Mouse (Mus musculus) ovary, adult 18-20 months (tissue): ENCODE results near the gene Otub1.
A peak's percentile ranks its signal among the peaks of the same experiment; 100 is the strongest.

Source experiments
- DNase-seq: peaks from one replicate; pipeline ENCODE4 v3.0.0; 2022; ENCODE audit warnings: low spot score, mixed read lengths

Otub1 gene

DNA sequence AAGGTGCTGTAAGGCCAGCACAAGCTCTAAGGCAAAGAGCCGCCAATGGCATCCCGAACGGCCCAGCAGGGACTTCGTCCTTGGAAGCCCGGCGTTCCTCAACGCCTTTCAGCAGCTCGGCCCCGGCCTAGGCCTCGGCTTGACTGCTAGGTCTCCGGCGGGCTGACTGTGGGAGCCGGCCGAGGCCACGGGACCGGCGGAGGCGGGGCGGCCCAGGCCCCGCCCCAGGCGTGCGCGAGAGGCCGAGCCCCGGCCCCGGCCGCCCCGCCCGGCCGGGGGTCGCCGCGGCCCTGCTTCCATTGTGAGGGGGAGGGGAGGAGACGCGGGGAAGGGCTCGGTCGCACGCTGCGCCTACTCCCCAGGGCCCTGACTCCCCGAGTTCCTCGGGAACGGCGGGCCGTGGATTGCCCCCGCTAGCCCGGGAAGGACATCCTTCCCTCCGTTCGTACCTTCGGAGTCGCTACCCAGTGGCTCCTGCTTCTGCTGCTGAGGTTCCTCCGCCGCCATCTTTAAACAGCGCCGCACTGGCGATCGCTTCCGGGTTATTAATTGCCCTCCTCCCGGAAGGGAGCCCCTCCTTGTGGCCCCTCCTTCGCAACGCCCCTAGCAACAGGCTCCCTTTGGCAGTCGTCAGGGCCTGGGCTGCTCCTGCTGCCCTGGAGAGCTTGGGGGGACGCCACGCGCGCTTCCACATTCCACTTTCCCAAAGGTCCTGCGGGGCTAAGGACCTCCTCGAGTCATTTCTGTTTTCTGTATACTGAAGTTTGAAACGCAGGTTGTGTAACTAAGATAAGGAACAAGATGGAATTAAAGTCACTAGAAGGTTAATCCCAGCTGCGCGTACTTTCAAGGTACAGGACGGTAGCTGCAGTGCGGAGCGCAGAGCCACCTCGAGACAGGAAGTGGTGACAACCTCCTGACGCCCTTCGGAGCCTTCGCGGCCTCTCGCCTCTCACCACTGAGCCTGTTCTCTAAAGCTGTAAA is at the start of gene Otub1:
TSS of gene Otub1 (minus strand) at position 564 of the 984 bp plus-strand sequence.
- peak; percentile 93 for DNase-seq

GRCm38 (mm10) chr19:7246021-7246420 is 39.9 kb upstream of the Otub1 start:
- no peak for DNase-seq

DNA sequence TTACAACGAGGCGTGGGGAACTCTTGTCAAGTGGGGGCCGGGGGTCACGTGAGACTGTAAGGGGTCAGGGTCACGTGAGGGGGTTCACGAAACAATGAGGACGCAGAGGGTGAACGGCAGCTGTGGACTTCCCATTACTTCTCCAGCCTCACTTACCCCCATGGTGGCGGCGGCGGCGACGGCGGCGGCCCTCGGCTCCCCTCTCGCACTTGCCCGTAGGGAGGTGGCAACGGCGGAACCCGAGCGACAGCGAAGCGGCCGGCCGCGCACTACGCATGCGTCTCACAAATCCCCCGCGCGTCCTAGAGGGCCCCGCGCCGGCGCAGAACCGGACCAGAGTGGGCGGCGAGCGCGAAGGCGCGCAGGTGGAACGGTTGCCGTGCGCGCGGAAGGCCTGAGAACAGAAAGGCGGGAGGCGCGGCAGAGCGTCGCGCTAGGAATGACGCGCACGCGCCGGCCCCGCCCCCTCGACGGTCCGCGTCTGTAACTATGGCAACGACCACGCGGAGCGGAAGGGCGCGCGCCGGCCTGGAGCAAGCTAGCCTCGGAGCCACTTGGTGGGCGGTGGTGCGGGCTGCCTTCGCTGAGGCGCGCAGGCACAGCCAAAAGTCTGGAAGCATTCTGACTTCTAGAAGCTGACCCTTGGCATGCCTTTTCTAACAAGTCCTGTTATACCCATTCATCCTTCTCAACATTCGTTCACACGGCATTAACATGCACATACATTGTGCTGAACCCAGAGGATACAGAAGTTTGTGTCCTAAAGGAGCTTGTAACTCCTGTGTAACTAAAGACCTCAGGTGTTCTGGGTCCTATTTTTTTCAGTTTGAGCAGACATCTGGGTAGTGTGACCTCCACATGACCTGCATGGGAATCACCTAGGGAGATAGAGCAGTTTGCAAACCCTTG is 34.9 kb upstream of the Otub1 start, which contains the start of gene Naa40:
TSS of gene Naa40 (minus strand) at position 402 of the 909 bp plus-strand sequence.
- DNase-seq: peak; percentile 91

GRCm38 (mm10) chr19:7240291-7240690 is 34.2 kb upstream of the Otub1 start:
- DNase-seq: no peak

DNA sequence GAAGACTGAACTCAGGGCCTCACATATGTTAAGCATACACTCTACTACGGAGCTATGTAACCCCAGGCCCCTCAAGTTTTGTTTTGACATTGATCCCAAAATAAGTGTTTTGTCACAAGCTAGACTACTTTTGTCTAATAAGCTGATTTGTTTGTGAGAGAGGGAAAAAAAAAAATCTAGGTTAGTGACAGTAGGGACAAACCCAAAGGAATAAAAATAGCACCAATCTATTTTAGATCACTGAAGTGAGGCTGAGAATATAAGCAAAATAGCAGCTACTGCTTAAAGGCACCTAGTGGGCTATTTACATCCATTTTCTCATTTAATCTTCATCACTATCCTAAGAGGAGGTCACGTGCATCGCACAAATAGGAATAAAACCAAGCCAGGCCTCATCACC is 33.5 kb upstream of the Otub1 start:
- no peak for DNase-seq

DNA sequence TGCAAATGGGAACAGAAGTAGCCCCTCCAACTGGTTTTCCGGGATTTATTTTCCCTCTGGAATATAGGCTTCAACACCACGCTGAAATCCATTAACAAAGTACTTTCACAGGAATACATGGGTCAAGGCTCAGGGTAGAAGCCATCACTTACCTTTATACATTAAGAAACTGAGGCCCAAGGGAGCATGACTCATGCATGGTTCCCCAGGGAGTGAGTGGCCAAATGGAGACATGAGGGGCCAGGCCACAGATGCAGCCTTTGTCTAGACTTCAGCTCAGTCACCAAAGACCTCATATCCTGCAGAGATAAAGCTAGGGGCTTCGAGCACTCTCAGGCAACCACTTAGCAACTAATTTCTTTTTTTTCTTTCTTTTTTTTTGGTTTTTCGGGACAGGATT is 30.6 kb upstream of the Otub1 start:
- no peak for DNase-seq

DNA sequence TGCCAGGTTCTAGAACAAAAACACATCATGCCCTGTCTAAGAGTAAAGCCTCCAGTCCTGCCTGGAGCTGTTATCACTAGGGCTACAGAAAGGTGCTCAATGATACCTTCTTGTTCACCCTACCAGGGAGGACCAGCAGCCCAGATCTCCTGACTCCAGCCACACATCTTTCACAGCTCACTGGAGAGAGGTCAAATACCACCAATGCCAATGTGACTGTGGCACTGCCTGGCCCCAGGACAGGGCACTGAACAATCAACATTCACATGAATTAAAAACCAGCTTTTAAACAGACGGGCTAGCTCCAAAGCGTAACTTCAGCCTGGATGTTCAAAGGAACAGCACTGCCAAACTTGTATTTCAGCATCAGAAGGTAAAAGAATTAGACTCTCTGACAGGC is 29.9 kb upstream of the Otub1 start:
- no peak for DNase-seq

DNA sequence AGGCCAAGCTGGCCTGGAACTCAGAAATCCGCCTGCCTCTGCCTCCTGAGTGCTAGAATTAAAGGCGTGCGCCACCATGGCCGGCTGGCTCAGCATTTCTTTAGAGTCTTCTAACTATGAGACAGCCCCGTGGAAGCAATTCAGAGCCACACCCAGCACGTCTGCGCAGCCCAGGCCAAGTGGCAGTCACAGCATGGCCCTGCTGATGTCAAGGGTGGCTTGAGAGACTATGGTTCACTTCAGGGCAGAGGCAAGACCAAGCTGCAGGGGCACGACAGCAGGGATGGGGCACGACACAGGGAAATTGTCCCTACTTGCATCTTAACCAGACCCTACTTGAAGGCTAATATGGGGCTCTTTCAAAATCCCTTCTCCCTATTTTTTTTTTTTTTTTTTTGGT is 29.3 kb upstream of the Otub1 start:
- no peak for DNase-seq

DNA sequence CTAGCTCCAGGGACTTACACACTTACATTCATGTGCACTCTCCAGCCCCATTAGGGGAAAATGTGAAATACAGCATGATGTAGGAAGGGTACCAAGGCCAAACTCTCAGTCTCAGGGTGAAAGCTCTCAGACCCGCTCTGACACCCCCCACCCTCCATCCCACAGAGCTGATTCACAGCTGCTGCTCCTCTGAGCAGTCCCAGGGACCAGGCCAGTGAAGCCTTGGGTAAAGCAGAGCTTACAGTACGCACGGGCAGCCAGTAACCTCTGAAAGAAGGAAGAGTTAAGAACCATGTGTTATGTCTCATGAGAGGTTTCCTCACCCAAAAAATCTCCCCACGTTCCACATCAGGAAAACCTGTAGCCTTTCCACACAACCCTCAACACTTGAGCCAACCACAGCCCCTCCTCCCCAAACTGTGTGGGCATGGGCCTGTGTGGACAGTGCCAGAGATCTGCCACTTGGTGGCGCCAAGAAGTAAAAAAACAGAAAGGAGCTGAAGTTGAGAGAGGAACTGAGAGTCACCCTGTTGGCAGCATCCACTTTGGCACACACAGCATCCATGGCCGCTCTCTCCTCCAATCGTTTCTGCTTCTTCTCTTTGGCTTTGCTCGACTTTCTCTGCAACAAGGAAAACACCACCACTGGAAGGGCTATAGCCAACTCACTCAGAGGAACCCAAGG is 28.6 kb upstream of the Otub1 start:
- DNase-seq: peak; percentile 66

- DNase-seq: no peak
Observed at GRCm38 (mm10) chr19:7226511-7226914, 20.4 kb upstream of the Otub1 start.

DNA sequence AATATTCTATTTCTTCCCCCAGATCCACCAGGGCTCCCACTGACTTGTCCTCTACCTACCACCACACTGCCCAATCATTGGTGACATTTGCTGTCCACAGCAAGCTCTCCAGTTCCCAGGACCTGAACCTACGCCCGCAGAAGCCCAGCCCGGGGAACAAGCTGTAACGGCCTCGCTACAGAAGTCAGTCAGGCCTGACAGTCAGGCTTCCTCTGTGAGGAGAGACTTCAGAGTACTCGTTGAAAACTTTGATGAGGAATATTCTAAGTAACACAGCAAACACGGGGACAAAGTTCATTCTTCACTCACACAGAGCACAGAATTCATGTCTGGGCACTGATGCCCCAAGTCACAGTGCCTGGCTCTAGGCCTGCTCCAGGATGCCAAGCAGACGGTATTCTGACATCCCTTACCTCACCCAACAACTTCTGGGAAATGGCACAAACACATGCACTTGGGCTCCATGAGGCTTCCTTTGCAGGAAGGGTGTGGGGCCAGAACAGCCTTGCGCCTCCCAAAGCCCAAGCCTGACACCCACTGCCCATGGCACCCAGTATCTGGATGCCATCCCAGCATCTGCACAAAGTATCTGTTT is 19.1 kb upstream of the Otub1 start:
- DNase-seq: no peak

DNA sequence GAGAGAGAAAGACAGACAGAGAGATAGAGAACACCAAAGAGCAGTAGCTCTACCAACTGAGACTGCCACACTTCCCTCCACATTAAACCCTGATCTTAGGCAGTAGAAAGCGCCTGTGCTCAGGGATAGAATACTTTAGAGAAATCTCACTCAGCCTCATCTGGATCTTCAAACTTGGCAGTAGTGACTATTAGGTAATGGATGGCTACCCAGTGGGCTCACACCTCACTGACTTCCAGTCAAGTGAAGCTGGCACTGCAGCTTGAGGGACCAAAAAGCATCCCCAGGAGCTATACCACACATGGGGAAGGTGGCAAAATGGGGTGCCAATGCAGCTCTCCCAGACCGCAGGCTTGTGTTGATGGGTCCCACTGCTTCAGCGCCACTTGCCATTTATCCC is 18.1 kb upstream of the Otub1 start:
- DNase-seq: no peak

GRCm38 (mm10) chr19:7223488-7223887 is 17.4 kb upstream of the Otub1 start:
- no peak for DNase-seq

- DNase-seq: no peak
Observed at GRCm38 (mm10) chr19:7222196-7222595, 16.1 kb upstream of the Otub1 start.

DNA sequence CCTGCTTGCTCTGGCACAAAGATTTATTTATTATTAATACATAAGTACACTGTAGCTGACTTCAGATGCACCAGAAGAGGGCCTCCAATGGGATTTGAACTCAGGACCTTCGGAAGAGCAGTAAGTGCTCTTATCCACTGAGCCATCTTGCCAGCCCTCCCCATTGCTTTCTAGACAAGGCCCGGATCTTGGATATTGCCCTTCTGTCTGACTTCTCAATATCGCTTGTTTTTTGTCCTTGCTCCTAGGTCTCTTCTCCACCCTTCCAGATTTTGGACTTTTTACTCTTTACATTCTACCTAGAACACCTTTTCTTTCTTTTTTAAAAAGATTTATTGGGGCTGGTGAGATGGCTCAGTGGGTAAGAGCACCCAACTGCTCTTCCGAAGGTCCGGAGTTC is 12.6 kb upstream of the Otub1 start:
- no peak for DNase-seq

DNA sequence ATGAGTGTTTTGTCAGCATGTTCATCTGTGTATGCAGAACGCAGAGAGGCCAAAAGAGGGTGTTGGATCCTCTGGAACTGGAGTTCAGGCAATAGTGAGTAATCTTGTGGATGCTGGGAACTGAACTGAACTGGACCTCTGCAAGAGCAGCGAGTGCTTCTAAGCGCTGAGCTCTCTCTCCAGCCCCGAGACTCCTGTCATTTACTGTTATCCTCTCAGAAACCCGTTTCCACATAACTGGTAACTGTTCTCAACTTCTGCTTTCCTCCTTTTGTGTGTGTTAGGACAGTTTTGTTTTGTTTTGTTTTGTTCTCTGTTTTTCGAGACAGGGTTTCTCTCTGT is 11.8 kb upstream of the Otub1 start:
- no peak for DNase-seq

- peak; percentile 96 for DNase-seq
Observed at GRCm38 (mm10) chr19:7217162-7217925, 11.2 kb upstream of the Otub1 start, which contains the start of gene Cox8a. Gene Cox8a (minus strand): TSS chr19:7217616.

DNA sequence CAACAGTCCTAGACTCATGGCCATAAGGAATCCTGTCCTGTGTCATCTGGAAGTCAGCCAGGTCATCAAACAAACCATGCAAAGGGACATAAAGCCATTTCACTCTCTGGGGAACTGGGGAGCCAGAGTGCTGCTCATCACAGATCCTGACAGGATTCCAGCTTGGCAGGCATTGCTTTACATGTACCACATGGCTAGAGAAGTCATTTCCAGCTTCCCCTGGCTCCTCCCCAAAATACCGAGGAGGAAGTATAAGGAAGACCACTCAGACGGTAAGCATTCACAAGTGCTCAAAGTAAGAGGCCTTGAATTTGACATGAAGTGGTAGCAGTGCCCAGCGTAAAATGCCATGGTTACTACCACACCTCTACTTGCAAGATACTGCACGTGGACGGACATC is 8.4 kb upstream of the Otub1 start:
- DNase-seq: no peak

DNA sequence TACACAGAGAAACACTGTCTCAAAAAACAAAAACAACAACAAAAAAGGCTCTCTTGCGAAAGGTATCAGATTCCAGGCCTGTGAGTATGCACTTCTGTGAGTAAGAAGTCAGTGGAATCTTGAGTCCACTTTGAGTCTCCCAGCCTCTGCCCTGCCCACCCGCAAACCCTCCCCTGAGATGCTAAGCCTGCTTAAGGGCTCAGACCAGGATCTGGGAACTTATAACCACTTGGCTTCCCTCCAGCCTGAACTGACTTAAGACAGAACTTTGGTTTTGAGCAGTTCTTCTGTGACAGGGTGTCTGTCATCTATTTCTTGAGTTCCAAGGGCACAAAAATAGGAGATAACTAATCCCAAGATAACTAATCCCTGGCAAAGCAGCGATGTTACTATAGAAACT is 6.9 kb upstream of the Otub1 start:
- no peak for DNase-seq

- no peak for DNase-seq
Observed at GRCm38 (mm10) chr19:7212216-7212615, 6.1 kb upstream of the Otub1 start.
